Mouse (Mus musculus) liver, embryonic 14.5 days (tissue): ENCODE measurements around the gene Tor2a. TPM values are rescaled to one million over a fixed set of nuclear protein-coding genes. Genes with fewer than 3 reads are reported as not detected.

ENCODE experiments used
- ATAC-seq: fragments of 200-750 bp; cut with Nextera tagmentation; 2 replicates; pipeline ENCODE4 v1.8.0; 2017; ENCODE audit warnings: moderate number of reproducible peaks, mild to moderate bottlenecking, moderate library complexity; ENCODE audit not compliant: insufficient read depth
- DNase-seq, 3 experiments: peaks; one replicate each; pipeline ENCODE4 v3.0.0-alpha.2; 2012 to 2013; ENCODE audit warnings: low read depth in 3 of 3, low spot score in 3 of 3
- H3K27ac ChIP-seq: fragments of 300-500 bp; sonication (generic); 2 replicates; pipeline ENCODE4 v1.5.1; 2014; ENCODE audit warnings: moderate library complexity, mild to moderate bottlenecking, control low read depth, inconsistent platforms
- H3K27me3 ChIP-seq: fragments of 300-500 bp; sonication (generic); 2 replicates; pipeline ENCODE4 v1.6.1; 2014; ENCODE audit warnings: mild to moderate bottlenecking, low read length, moderate library complexity; ENCODE audit not compliant: control insufficient read depth, insufficient read depth
- H3K36me3 ChIP-seq: fragments of 300-500 bp; sonication (generic); replicated peaks from 2 replicates; pipeline ENCODE4 v1.6.1; 2014; ENCODE audit warnings: low read depth; ENCODE audit not compliant: control insufficient read depth, insufficient read depth
- H3K4me1 ChIP-seq, 2 experiments: fragments of 200-500 bp in 1 of 2; fragments of 300-500 bp in 1 of 2; sonication (generic) in 1 of 2; replicated peaks; 2 replicates each; pipeline ENCODE4 v1.6.1; 2012 to 2014; ENCODE audit warnings: antibody characterized with exemption in 1 of 2, inconsistent platforms in 1 of 2, low read length in 1 of 2; ENCODE audit not compliant: control insufficient read depth in 2 of 2, insufficient read depth in 2 of 2
- H3K4me2 ChIP-seq: fragments of 300-500 bp; sonication (generic); 2 replicates; pipeline ENCODE4 v1.6.1; 2014; ENCODE audit warnings: low read depth, mild to moderate bottlenecking, control low read depth, moderate library complexity
- H3K4me3 ChIP-seq, 2 experiments: fragments of 200-500 bp in 1 of 2; fragments of 300-500 bp in 1 of 2; sonication (generic) in 1 of 2; 2 replicates each; pipeline ENCODE4 v1.5.1; 2012 to 2014; ENCODE audit warnings: low read depth in 2 of 2, low read length in 2 of 2, mild to moderate bottlenecking in 2 of 2, control low read depth in 1 of 2, inconsistent platforms in 1 of 2, moderate library complexity in 1 of 2; ENCODE audit not compliant: insufficient read depth in 1 of 2
- H3K9ac ChIP-seq: fragments of 300-500 bp; sonication (generic); replicated peaks from 2 replicates; pipeline ENCODE4 v1.6.1; 2014; ENCODE audit warnings: mild to moderate bottlenecking, control low read depth, moderate library complexity
- H3K9me3 ChIP-seq: fragments of 300-500 bp; sonication (generic); 2 replicates; pipeline ENCODE4 v1.6.1; 2016; ENCODE audit warnings: low read length, mixed read lengths; ENCODE audit not compliant: control insufficient read depth
- CTCF ChIP-seq: IDR thresholded peaks from 2 replicates; pipeline ENCODE4 v1.5.1; 2016; ENCODE audit warnings: antibody characterized with exemption, low read depth, control low read depth
- EP300 ChIP-seq: IDR thresholded peaks from 2 replicates; pipeline ENCODE4 v1.6.1; 2016; ENCODE audit warnings: antibody characterized with exemption, low read depth
- WGBS: fragments of 180-500 bp; shearing (Covaris S2); extraction: QIAGEN DNeasy Blood & Tissue Kit; methylation state at CpG from one replicate; pipeline ENCODE4 v1.1.7; 2014; ENCODE audit not compliant: insufficient replicate concordance; 5-methylcytosine and 5-hydroxymethylcytosine counted together
- polyA plus RNA-seq, 2 experiments: library from polyadenylated mRNA; depleted of rRNA in 1 of 2; stranded (reverse) in 1 of 2; unstranded in 1 of 2; fragments of >200 nt; fragmentation: Nextera tagmentation in 1 of 2; extraction: Ambion mirVana in 1 of 2; gene quantifications; 2 replicates each; pipeline versions ENCODE4 v1.2.1 to v1.2.3; 2012 to 2014

Tor2a gene
- polyA plus RNA-seq, 2 experiments, result 21.2 to 25.2 TPM

- no peak for ATAC-seq
- Histone ChIP-seq H3K4me2 (no peak overlapping the region), H3K9me3 (no peaks in the 10 kb centered on the region), H3K27me3 (no peaks in the 10 kb centered on the region), H3K36me3 (no peaks in the 10 kb centered on the region), H3K4me3 (no peak overlapping the region), H3K9ac (no peak overlapping the region), H3K4me1 (no peaks in the 10 kb centered on the region), H3K27ac (no peak overlapping the region)
- WGBS, result 76% methylated on average over 8 of the region's 8 CpGs
- TF ChIP-seq CTCF (no peak), EP300 (no peak)
- no peak for DNase-seq
These were observed 1.5 kb downstream of the Tor2a start for GRCm38 (mm10) chr2:32758503-32758902.

- TF ChIP-seq CTCF, result no peak
- no peak for TF ChIP-seq EP300
- no peak overlapping the region for H3K4me2 ChIP-seq
- no peaks in the 10 kb centered on the region for H3K9me3 ChIP-seq
- ATAC-seq (no peak), DNase-seq (no peak)
- no peak overlapping the region for H3K9ac ChIP-seq
- WGBS, result 78% methylated on average over 2 of the region's 2 CpGs
- no peaks in the 10 kb centered on the region for H3K27me3 ChIP-seq
- H3K27ac ChIP-seq, result no peak overlapping the region
- H3K36me3 ChIP-seq, result no peaks in the 10 kb centered on the region
- no peaks in the 10 kb centered on the region for H3K4me1 ChIP-seq
- H3K4me3 ChIP-seq, result no peak overlapping the region
These were observed 2.0 kb downstream of the Tor2a start for GRCm38 (mm10) chr2:32759001-32759400.

GRCm38 (mm10) chr2:32761361-32761760, 4.3 kb downstream of the Tor2a start:
- H3K4me1 ChIP-seq, result no peaks in the 10 kb centered on the region
- H3K4me3 ChIP-seq, result no peak overlapping the region
- H3K9ac ChIP-seq, result no peak overlapping the region
- no peaks in the 10 kb centered on the region for H3K9me3 ChIP-seq
- WGBS, result 83% methylated on average over 14 of the region's 14 CpGs
- no peaks in the 10 kb centered on the region for H3K27me3 ChIP-seq
- no peak for ATAC-seq
- no peak overlapping the region for H3K4me2 ChIP-seq
- no peak for DNase-seq
- H3K36me3 ChIP-seq, result no peaks in the 10 kb centered on the region
- H3K27ac ChIP-seq, result no peak overlapping the region
- TF ChIP-seq CTCF, result no peak
- no peak for TF ChIP-seq EP300

- no peaks in the 10 kb centered on the region for H3K4me1 ChIP-seq
- no peak for ATAC-seq
- H3K9me3 ChIP-seq, result no peaks in the 10 kb centered on the region
- no peak for TF ChIP-seq CTCF
- TF ChIP-seq EP300, result no peak
- H3K9ac ChIP-seq, result no peak overlapping the region
- 89% methylated on average over 4 of the region's 4 CpGs for WGBS
- no peak overlapping the region for H3K4me3 ChIP-seq
- no peaks in the 10 kb centered on the region for H3K36me3 ChIP-seq
- H3K27ac ChIP-seq, result no peak overlapping the region
- no peaks in the 10 kb centered on the region for H3K27me3 ChIP-seq
- no peak overlapping the region for H3K4me2 ChIP-seq
- DNase-seq, result no peak
These were observed 4.8 kb downstream of the Tor2a start for GRCm38 (mm10) chr2:32761859-32762258.

- WGBS, result 62% methylated on average over 3 of the region's 3 CpGs
- ATAC-seq, result no peak
- no peak overlapping the region for H3K9ac ChIP-seq
- DNase-seq, result no peak
- H3K27me3 ChIP-seq, result no peaks in the 10 kb centered on the region
- TF ChIP-seq EP300, result no peak
- TF ChIP-seq CTCF, result peak; percentile 66
- H3K36me3 ChIP-seq, result no peaks in the 10 kb centered on the region
- H3K4me1 ChIP-seq, result peaks cover 0 to 2% of the 10 kb centered on the region in 2 experiments; a peak in 2 of 4 replicates
- no peak overlapping the region for H3K4me2 ChIP-seq
- H3K4me3 ChIP-seq, result no peak overlapping the region
- H3K9me3 ChIP-seq, result no peaks in the 10 kb centered on the region
- no peak overlapping the region for H3K27ac ChIP-seq
These were observed 6.3 kb downstream of the Tor2a start for GRCm38 (mm10) chr2:32763353-32763752.
